Mouse (Mus musculus): ENCODE measurements around the gene Arl8a. TPM values are rescaled to one million over a fixed set of nuclear protein-coding genes. Genes with fewer than 3 reads are reported as not detected.
"Not testable (repeated sequence)": the region's sequence is repeated elsewhere in the genome, so short reads cannot be mapped to it uniquely, and the experiment has no call there.

The Arl8a gene
- 100 to 1,000 TPM; 259 to 264 TPM for total RNA-seq (2021)

- peak; percentile 69 to 75 for DNase-seq (ENCODE audit: extremely low spot score in 1 of 2, low spot score in 1 of 2)
Observed at GRCm38 (mm10) chr1:135146077-135146945, at the start of gene Arl8a. Gene Arl8a, plus strand, starts transcription at chr1:135146824.

GRCm38 (mm10) chr1:135097441-135097840 lies 49.2 kb upstream of the Arl8a start:
- no peak for DNase-seq (ENCODE audit: extremely low spot score in 1 of 2, low spot score in 1 of 2)

GRCm38 (mm10) chr1:135098441-135098840 lies 48.2 kb upstream of the Arl8a start:
- DNase-seq (ENCODE audit: extremely low spot score in 1 of 2, low spot score in 1 of 2), result no peak

DNA sequence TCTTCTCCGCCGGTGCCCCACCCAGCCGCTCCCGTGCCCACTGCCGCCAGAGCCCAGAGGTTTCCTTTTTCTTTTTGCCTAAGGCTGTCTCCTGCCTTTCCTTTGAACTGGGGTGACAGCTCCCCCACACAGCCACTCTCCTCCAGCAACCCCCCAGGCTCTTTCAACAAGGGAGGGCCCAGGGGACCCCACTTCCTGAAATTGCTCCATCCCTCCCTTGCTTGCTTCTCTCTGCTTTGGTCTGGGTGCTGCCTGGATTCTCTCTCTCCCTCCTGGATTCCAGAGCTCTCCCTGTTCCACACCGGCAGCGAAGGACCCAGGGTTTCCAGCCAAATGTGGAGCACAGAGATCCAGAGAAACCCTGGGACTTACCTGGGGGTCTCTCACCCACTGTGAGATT lies 46.2 kb upstream of the Arl8a start:
- no peak for DNase-seq (ENCODE audit: extremely low spot score in 1 of 2, low spot score in 1 of 2)

DNA sequence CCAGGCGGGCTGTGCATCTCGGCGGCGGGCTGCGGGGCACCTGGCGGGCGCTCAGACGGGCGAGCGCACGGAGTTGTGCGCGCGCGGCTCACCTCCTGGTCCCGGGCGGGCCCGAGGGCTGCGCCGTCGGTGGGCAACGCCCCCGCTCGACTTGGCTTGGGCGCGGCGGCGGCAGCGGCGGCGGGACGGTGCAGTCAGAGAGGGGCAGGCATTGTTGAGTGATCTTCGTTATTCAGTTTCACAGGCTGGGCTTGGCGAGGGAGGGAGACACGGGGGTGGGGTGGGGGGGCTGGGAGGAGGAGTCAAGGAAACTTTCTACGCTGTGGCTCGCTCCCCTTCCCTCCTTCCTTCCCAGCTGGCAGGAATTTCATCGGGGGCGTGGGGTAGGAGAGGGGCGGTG lies 41.5 kb upstream of the Arl8a start, which contains the start of gene Lgr6:
TSS of gene Lgr6 (minus strand) at position 153 of the 400 bp plus-strand sequence.
- DNase-seq (ENCODE audit: extremely low spot score in 1 of 2, low spot score in 1 of 2), result no peak

DNA sequence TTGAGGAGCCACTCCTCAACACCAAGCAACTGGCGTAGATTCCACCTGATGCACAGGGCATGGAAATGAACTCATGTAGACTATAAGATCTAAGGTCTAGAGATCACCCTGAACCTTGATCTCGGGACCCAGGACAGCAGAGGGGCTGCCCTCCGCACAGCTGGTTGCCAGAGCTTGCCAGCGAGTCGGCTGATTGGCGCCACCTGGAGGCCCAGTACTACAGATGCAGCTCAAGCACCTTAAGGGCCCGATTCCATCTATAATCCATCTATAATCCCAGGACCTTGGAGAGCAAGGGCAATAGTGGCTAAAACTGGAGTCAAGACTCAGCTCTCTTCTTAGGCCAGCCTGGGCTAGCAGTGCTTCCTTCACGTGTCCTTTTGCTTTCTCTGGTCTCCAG lies 40.7 kb upstream of the Arl8a start:
- peak; percentile 56 to 83 for DNase-seq (ENCODE audit: extremely low spot score in 1 of 2, low spot score in 1 of 2)

DNA sequence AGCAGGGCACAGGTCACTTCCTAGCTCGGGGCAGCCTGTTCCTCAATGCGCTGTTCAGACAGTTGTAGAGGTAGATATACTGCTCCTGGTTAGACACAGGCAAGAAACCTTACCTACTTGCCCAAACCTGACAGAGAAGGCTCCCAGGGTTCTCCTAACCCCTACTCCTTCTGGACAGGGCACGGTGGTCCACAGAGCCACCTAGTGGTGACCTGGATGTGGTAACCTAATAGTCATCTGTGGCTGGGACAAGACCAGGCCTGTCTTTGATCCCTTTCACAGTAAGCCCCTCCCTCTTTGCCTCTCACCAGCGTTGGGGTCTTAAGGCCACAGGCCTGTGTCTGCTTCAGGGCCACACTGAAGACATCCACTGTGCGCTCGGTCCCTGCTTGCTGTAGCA lies 38.0 kb upstream of the Arl8a start:
- DNase-seq (ENCODE audit: extremely low spot score in 1 of 2, low spot score in 1 of 2), result no peak

GRCm38 (mm10) chr1:135110075-135110474 lies 36.5 kb upstream of the Arl8a start:
- peak; percentile 70 to 94 for DNase-seq (ENCODE audit: extremely low spot score in 1 of 2, low spot score in 1 of 2)

- not testable (repeated sequence) for DNase-seq (ENCODE audit: extremely low spot score in 1 of 2, low spot score in 1 of 2)
Observed at GRCm38 (mm10) chr1:135111271-135111670, 35.4 kb upstream of the Arl8a start.

- peak in 1 of 2 experiments; percentile 47 for DNase-seq (ENCODE audit: extremely low spot score in 1 of 2, low spot score in 1 of 2)
Observed at GRCm38 (mm10) chr1:135112661-135113060, 34.0 kb upstream of the Arl8a start.

DNA sequence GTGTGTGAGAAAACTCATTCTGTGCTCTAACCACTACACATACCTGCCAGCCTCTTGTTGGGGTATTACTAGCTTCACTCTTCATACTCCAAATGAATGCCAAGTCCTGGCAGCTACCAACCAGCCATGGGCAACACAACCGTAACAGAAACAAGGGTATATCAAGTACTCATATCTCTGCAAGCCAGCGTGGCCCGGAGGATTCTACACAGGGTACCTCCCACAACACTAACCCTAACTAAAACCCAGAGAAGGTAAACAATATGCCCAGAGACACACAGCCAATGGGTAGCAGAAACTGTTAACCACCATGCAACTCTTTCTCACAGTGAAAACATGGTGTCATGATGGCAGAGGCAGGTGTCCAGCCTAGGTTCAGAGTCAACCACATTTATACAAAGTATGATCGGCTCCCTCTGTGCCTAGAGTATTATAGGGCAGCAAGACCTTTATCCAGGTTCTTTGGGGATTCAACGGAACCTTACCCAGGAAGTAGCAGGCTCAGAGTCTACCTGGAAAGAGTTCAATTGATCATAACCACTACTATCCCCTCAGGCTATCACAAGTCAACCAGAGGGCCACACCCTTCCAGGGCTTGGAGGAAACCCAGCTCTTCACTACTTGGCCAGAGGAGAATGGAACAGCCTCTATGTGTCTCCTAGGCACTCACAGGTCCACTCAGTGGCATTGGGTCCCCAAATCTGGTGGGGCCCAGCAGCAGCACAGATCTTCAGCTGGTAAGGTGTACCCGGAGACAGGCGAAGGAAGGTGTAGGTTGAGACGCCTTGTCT lies 21.9 kb upstream of the Arl8a start:
- DNase-seq (ENCODE audit: extremely low spot score in 1 of 2, low spot score in 1 of 2), result no peak

DNA sequence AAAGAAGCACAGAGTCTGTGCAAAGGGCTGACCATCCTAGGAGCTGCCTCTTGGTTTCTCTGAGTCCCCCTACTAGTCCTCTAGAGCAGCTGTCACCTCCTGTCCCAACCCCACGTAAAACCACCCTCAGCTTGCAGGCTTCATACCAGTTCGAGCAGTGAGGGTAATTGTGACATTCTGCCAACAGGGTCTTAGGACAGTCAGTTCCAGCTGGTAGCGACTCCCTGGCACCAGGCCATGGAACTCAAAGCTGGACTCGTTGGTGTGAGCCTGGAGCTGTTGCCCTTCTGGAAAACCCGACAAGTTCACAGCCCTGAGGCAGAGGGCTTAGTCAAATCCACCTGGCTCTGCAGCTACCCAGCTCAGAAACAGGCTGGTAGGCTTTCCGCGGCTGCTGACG lies 20.6 kb upstream of the Arl8a start:
- DNase-seq (ENCODE audit: extremely low spot score in 1 of 2, low spot score in 1 of 2), result no peak

- DNase-seq (ENCODE audit: extremely low spot score in 1 of 2, low spot score in 1 of 2), result no peak
Observed at GRCm38 (mm10) chr1:135126443-135127027, 20.1 kb upstream of the Arl8a start.

DNA sequence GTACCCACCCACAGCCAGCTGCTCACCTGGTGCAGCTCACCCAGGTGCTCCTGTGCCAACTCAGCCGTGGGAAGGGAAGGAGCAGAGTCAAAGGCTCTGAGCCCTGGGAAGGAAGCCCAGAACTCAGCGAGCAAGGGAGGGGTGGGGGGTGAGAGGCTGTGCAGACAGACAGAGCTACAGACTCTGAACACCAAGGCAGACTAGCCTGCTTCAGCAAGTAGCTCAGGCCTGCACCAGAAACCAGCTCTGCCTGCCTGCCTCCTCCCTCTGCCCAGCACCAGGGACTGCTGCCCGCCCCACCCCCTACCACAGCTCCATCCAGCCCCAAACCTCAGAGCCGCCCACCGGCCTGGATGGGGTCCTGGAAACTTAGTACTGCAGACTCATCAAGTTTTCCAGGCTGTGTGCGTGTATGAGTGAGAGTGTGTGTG lies 18.6 kb upstream of the Arl8a start:
- no peak for DNase-seq (ENCODE audit: extremely low spot score in 1 of 2, low spot score in 1 of 2)

DNA sequence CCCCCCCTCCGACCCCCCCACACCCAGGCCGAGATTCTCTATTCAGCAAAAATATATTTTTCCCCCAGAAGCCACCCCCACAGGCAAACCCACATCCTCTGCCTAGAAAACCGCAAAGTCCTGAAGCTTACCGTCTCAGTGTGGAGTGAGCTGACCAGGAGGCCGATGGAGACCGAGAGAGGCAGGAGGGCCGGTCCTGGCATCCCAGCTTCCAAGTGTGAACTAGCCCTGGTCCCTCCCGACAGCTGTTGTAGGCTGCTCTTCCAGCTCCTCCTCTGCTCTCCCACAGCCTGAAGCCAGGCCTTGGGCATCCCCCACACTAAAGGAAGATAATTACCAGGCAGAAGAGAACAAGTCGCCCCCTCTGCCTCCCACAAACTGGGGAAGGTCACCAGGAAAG lies 17.6 kb upstream of the Arl8a start:
- DNase-seq (ENCODE audit: extremely low spot score in 1 of 2, low spot score in 1 of 2), result no peak

- no peak for DNase-seq (ENCODE audit: extremely low spot score in 1 of 2, low spot score in 1 of 2)
Observed at GRCm38 (mm10) chr1:135129543-135130183, 17.0 kb upstream of the Arl8a start.

GRCm38 (mm10) chr1:135130376-135131018 lies 16.1 kb upstream of the Arl8a start:
- no peak for DNase-seq (ENCODE audit: extremely low spot score in 1 of 2, low spot score in 1 of 2)

- DNase-seq (ENCODE audit: extremely low spot score in 1 of 2, low spot score in 1 of 2), result no peak
Observed at GRCm38 (mm10) chr1:135131034-135131433, 15.6 kb upstream of the Arl8a start.

DNA sequence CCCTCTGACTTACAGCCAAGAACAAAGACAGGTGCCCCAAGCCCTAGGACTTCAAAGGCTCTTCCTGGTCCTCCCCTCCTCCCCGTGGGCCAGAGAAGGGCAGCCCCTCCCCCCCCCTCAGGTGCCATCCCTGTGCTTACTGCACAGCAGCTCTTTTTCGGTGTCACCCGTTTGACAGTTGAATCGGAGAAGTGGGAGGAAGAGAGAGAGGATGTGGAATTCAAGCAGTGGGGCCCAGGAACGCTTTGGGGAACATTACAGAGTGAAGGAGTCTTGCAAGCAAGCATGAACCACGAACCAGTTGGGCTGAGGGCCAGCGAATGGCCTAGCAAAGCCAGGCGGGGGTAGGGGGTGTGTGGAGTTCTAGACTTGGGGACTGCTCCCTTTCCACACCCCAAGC lies 15.1 kb upstream of the Arl8a start:
- no peak for DNase-seq (ENCODE audit: extremely low spot score in 1 of 2, low spot score in 1 of 2)

DNA sequence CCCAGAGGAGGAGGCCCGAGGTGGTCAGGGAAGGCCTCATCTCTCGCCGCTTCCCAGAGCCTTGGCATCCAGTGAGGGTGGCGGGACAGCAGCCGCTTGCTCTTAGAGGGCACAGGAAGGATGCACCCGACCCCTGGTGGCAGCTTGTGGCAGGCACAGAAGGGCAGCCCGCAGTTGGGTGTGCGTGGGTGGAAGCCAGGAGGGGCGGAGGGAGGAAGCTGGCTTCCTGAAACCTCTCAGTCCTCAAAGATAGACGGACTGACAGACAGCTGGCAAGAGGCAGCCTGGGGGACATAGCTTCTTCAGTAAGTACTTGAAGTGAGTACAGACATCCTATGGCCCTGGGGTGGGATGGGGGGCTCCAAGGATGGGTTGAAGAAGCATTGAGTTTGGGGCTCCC lies 14.2 kb upstream of the Arl8a start, which contains the start of gene Ptpn7:
TSS of gene Ptpn7 (plus strand) at position 228 of the 400 bp plus-strand sequence.
- DNase-seq (ENCODE audit: extremely low spot score in 1 of 2, low spot score in 1 of 2), result peak in 1 of 2 experiments; percentile 44

All from layer of hippocampus, postnatal 25 days (tissue).